Mouse (Mus musculus): ENCODE results near the gene Impg2.

GRCm38 (mm10) chr16:56163466-56163865 is 40.6 kb upstream of the Impg2 start:
- TF ChIP-seq EP300 (IDR thresholded peaks at IDR 0.05; ENCODE audit: low read depth) = no peak
- TF ChIP-seq CTCF (IDR thresholded peaks at IDR 0.05; ENCODE audit: low read depth) = no peak

Measured in liver, postnatal 0 days (tissue).